Mouse (Mus musculus) small intestine, adult 2 months (tissue): ENCODE data around the gene Ces2f.

Experiments used
- CTCF ChIP-seq: fragments of 200-500 bp; IDR thresholded peaks from 2 replicates; pipeline ENCODE4 v1.5.1; 2012; ENCODE audit warnings: low read depth, mild to moderate bottlenecking, control low read depth, inconsistent platforms, low read length, moderate library complexity, mixed read lengths; ENCODE audit not compliant: insufficient replicate concordance, insufficient read length; ENCODE audit errors: extremely low read depth
- POLR2A ChIP-seq: fragments of 200-500 bp; IDR thresholded peaks from 2 replicates; pipeline ENCODE4 v1.6.1; 2012; ENCODE audit warnings: low read depth, mild to moderate bottlenecking, control low read depth, inconsistent platforms, low read length, moderate library complexity

- TF ChIP-seq CTCF (no peak), POLR2A (no peak)
Observed at GRCm38 (mm10) chr8:104944665-104945064, 2.5 kb upstream of the Ces2f start.
